Mouse (Mus musculus): ENCODE data around the gene Zfp763.
"Not testable (repeated sequence)": the region's sequence is repeated elsewhere in the genome, so short reads cannot be mapped to it uniquely, and the experiment has no call there.

The Zfp763 gene

GRCm38 (mm10) chr17:33032900-33033891, at the start of gene Zfp763:
Zfp763 (minus strand) TSS chr17:33033402.
- peak; percentile 71 for DNase-seq

- no peak for DNase-seq
Measured at GRCm38 (mm10) chr17:33067958-33068357, 34.8 kb upstream of the Zfp763 start, which contains the start of gene 4921501E09Rik. 4921501E09Rik (minus strand) TSS chr17:33068058.

DNA sequence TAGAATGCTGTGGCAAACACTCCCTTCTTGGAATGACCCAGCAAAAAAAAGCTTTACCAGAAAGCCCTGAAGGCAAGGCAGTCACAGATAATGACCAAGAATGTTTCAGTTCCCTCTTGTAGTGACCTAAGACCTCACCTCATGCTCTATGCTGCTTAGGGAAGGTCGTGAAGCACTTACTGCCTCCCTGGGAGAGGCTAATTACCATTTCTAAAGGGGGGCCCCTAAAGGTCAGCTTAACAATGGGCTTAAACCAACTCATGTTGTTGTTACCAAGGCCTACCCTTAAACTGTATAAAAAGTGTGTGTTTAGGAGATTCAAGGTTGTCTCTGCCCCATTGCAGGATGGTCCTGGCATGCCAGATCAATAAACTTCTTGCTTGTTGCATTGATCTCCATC, 29.8 kb upstream of the Zfp763 start:
- DNase-seq: no peak

- DNase-seq: no peak
Measured at GRCm38 (mm10) chr17:33058791-33059190, 25.6 kb upstream of the Zfp763 start.

GRCm38 (mm10) chr17:33032376-33032775, 826 bp downstream of the Zfp763 start:
- no peak for DNase-seq

GRCm38 (mm10) chr17:33020434-33020833, 12.8 kb downstream of the Zfp763 start:
- DNase-seq: not testable (repeated sequence)

- no peak for DNase-seq
Measured at GRCm38 (mm10) chr17:33008337-33008736, 24.9 kb downstream of the Zfp763 start.

- no peak for DNase-seq
Measured at GRCm38 (mm10) chr17:32998492-32998891, 34.7 kb downstream of the Zfp763 start.

GRCm38 (mm10) chr17:32992699-32993474, 40.3 kb downstream of the Zfp763 start, which contains the start of gene Zfp952:
Zfp952 (plus strand) TSS chr17:32993129.
- DNase-seq: peak; percentile 81

GRCm38 (mm10) chr17:32991965-32992698, 41.1 kb downstream of the Zfp763 start:
- DNase-seq: no peak

GRCm38 (mm10) chr17:32986301-32986700, 46.9 kb downstream of the Zfp763 start:
- no peak for DNase-seq

- no peak for DNase-seq
Measured at GRCm38 (mm10) chr17:32981361-32981760, 51.8 kb downstream of the Zfp763 start.
